Mouse (Mus musculus) ZHBTc4 (cell line): ENCODE results near the gene Cryga.

Experiments used
- DNase-seq: peaks from one replicate; pipeline ENCODE4 v3.0.0-alpha.2; 2011; ENCODE audit warnings: low read depth, low spot score

The Cryga gene

DNA sequence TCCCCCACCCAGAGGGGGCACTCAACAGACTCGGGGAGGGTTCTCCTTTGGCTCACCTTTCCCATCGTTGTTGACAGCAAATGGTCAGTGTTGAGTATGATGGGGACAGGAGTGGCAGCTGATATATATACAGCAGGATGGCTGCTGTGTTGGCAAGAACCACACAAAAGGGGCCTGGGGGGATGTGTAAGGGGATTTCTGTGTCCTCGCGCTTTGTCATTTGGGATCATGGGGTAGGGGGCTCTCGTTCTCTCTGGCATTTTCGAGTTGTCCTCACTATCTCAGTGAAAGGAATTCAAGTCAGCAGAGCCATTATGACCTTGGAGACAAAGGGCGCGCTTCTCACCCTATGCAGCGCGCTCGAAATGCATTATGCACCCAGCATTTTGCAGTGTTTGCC lies at the start of gene Cryga:
Gene Cryga, minus strand, starts transcription at position 101 of the 400 bp plus-strand sequence.
- DNase-seq: peak; percentile 26

DNA sequence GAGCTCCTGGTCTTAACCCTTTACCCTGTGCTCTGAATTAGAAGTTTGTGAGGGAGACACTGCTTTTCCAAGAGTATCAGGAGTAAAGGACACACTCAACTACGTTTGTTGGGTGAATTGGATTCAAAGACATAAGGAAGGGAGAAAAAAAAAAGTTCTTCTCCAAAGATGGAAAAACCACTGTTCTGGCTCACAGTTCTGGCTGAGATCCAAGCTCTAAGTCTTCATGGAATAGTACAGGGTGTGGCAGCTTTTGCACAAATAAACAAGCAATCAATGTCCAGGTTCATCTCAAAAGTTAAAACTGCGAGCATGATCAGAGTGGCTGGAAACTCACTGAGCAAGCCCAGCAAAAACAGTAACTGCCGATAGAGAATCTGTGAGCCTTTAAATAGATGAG lies 44.8 kb upstream of the Cryga start:
- DNase-seq: no peak

DNA sequence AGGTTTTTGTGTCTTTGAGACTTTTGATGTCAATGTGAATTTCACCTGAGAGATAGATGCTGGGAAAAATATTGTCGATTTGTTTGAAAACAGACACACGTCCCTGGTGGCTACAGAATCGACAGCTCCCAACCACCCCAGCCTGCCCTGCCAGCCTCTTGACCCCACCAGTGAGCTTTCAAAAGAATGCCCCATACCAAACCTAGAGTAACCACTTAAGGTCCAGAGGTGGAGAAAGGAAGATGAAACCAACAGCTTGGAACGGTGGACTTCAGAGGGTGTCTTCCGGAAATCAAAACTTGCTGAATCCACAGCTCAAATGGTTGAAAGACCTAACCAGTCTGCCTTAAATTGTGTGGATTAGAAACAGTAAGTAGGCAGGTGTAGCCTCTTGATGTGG lies 44.2 kb upstream of the Cryga start:
- DNase-seq: no peak

DNA sequence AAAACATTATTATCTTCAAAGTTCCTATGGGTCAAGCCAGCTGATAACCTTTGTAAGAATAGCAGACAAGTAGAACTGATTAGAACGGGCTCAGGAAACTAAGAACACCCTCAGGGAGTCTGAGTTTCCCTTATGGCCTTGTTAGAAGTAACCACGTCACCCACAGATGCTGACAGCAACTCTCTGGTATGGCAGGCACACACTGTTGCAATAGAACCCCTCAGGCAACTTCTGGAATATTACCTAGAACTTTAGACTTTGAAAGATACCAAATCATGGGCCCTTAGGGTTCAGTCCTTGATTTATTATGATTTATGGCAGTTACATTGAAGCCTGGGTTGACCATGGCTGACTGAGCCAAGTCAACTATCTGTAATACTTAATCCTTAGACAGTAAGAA lies 43.4 kb upstream of the Cryga start:
- no peak for DNase-seq

DNA sequence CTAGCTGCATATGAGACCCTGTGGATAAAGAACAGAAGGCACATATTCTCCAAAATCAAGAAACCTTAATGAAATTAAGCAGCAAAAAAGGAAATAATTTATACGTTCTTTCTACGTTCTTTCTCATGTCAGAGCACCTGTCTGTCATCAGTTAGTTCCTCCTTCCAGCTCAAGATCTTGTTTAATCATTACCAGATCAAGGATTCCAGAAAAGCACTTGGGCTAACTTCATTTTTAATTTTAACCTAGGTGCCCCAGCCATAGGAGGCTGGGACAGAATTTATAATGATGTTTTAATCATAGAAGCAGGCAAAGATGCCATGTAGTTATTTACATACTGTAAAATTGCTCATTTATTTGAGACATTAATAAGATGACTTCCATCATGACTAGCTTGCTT lies 41.6 kb upstream of the Cryga start:
- no peak for DNase-seq

DNA sequence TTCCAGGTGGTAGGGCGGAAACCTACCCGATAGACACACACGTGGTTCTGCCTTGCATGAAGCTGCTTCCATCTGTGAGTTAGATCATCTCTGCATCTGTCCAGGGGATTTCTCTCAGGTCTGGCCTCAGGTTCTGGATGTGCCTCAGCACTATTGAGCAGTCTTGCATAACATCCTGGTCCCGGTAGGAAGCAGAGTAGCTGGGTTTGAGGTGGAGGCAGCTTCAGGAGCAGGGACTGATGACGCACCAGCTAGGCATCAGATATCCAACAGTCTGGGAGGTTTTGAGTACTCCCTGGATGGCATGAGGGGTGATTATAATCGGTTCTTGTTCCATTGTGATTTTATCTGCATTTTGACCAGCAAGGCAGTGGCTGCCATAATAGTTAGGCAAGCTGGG lies 34.4 kb upstream of the Cryga start:
- no peak for DNase-seq

DNA sequence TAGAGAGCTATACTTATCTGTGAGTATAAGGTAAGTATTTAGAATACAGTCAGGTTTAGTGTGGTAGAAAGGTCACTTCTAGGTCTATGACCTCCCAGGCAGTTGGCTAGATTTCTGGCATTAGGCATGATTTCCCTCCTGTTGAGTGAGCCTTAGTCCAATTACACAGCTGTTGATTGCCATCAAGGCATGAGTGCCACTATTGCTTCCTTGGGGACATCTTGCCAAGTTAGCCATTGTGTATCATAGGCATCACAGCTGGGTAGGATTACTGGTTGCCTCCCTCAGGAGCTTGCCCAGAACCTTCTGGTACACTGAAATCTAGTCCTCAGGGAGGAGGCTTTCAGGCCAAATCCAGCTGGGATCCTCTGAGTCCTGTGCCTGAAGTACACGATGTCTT lies 29.7 kb upstream of the Cryga start:
- no peak for DNase-seq

DNA sequence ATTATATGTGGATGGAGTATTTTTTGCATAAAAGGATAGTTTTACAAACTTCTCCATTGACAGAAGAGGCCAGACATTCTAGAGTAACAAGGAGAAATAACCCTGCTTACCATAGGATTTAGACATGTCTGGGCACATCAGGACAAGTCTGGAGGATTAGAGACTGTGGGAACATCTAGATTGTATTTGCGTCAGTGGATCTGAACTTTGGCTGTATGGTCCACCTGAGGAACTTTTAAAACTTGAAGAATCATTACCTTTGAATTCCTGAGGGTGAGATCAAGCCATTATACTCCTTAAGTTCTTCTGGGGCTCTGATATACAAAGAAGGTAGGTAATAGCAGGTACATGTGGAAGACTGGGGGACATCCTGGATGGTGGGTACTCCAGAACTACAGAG lies 28.5 kb upstream of the Cryga start:
- DNase-seq: no peak

DNA sequence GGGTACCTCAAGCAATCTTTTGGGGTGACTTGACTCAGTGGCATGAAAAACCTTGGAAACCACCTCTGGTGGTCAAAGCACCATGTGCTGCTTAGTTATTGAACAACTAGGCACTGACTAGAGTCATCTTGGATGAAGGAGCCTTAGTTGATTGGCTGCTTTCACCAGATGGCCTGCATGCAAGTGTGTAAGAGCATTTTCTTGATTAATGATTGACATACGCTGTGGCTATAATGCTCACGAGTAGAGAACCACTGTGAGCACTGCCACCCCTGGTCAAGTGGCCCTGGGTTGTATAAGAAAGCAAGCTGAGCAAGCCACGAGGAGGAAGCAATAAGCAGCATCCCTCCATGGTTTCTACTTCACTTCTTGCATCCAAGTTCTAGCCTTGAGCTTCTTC lies 27.1 kb upstream of the Cryga start:
- DNase-seq: no peak

DNA sequence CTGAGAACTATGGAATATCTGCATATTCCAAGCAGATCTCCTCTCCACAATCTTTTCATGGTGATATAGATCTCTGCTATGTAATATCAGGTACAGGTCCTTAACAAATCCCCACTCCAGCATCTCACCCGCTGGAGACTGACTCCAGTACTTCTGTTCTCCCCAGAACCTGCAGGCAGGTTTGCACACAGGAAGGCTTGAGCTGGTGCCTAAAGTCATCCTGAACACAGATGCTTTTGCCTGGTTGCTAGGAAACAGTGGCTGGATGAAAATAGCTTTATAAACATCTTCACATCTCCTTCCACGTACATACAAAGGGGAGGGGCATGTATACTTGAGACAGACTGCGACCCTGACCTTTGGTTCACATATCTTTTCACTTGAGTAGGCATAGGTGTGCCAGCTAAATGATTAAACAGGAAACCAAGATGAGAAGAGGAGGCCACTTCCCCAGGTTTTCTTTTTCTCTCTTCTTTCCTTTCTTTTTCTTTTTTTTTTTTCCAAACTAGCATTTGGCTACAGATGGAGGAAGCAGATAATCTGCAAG lies 26.5 kb upstream of the Cryga start:
- DNase-seq: no peak

DNA sequence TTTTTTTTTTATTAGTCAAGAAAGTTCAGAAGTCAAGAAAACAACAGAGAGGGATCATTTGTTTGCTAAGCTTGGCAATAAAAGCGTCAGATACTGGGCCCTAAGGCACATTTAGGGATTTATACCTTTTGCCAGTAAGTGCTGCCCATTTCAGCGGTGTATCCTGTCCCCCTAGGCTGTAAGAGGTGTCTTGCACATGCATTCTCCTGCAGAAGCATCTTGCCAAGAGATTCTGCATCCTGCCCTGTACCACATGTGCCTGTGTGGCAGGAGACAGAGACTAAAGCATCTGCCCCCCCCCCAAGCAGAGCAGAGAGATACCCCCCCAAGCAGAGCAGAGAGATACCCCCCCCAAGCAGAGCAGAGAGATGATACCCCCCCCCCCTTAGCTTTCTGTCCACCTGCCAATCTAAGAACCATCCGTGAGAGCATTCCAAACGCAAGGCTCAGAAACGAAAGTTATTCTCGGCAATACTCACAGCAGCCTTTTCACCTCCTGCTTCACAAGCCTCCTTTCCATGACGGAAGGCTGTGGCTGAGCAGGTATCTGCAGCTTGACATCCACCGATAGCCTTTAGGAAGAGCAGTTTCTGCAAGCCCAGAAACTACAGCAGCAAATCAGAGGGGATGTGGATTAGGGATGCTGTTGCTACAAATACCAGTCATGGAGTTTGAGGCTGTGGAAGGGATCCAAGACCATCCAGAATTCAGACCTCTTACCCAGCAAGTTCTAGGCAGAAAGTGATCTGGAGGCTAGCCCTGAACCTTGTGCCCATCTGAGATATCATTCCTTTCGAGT lies 19.6 kb upstream of the Cryga start, which contains the start of gene D630023F18Rik:
Gene D630023F18Rik, minus strand, starts transcription at position 641 of the 799 bp plus-strand sequence.
- DNase-seq: no peak

DNA sequence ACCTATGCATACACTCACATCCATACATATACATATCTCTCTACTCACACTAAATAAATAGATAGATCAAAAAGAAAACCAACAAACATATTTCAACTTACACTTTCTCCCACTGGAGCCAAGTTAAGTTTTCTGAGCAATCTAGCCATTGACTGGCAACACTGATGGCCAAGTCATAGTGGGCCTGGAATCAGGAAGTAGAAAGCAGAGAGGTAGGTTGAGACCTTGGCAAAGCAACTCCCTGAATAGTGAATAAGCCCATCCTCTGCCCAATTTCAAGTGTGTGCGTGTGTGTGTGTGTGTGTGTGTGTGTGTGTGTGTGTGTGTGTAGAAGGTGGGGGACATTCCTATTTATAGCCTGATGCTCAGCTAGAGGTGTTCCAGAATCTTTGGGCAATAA lies 16.3 kb upstream of the Cryga start, which contains the start of gene Gm28845:
Gene Gm28845, minus strand, starts transcription at position 121 of the 400 bp plus-strand sequence.
- DNase-seq: no peak

DNA sequence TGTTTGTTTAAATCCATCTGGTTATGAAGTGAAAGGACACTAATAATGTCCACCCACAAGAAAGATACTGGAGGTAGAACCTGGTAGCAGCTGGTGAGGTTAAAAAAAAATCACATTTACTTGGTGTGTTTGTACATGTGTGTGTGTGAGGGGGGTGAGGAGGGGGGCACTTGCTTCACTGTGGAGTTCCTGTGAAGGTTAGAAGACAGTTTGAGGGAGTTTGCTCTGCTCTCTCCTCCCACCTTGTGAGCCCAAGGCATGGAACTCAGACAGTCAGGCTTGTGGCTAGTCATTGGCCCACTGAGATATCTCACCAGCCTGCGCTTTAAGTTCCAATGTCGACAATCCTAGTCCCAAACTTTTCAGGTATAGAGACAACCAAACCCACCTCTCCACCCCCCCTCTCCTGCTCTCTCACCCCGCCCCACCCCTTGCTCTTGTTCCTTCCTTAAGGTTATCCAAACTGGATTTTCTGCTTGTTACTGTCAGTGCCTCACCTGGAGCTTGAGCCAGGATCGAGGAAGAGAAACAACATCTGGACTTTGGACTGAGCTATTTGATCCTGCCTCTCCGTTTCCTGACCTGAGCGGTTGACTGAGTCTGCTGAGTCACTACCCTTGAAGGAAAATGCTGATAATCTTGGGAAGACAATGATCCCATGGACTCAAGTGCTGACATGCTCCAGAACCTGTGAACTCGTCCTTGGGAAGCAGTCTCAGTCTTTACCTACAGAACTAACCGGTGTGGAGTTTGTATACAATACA lies 15.2 kb upstream of the Cryga start:
- DNase-seq: peak; percentile 23

DNA sequence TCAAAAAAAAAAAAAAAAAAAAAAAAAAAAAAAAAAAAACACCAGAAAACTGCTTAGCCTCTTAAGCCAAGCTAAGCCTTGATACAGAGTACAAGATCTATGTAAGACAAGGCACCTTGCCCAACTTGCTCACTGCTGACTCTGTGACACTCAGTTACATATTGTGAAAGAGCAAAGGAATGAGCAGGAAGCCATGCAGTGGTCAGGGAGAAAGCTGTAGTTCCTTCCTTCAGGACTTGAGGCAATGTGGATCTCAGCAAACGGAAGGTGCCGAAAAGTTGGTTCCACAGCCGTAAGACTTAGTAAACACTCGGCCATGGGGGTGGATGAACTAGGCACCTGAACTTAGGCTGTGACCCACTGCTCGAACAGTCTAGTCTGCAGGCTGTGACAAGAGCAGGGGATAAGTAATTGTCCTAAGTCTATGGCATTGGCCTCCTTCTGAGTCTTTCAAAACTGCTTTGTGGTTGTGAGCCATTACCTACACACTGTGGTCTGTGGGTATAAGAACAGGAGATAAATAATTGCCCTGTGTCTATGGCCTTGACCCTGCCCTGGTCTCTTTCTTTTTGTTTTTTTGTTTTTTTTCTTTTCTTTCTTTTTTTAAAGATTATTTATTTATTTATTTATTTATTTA lies 10.5 kb upstream of the Cryga start:
- DNase-seq: no peak

DNA sequence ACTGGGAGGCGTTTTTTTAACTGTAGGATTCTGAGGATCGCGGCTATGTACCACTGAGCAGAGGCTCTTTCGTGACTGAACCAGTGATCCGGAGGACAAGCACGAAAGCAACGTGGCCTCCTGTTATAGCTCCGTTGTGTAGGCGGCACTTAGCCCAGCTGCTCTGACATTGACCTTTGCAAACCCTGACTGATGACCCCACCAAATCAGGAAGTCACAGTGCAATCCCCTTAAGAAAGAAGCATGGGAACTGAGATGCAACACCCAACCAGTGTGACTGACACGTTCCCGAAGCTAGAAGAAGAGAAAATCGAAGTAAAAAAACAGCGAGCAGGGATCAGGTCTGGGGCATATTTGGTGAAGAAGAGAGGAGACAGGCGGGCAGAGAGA lies 9.6 kb upstream of the Cryga start:
- no peak for DNase-seq

DNA sequence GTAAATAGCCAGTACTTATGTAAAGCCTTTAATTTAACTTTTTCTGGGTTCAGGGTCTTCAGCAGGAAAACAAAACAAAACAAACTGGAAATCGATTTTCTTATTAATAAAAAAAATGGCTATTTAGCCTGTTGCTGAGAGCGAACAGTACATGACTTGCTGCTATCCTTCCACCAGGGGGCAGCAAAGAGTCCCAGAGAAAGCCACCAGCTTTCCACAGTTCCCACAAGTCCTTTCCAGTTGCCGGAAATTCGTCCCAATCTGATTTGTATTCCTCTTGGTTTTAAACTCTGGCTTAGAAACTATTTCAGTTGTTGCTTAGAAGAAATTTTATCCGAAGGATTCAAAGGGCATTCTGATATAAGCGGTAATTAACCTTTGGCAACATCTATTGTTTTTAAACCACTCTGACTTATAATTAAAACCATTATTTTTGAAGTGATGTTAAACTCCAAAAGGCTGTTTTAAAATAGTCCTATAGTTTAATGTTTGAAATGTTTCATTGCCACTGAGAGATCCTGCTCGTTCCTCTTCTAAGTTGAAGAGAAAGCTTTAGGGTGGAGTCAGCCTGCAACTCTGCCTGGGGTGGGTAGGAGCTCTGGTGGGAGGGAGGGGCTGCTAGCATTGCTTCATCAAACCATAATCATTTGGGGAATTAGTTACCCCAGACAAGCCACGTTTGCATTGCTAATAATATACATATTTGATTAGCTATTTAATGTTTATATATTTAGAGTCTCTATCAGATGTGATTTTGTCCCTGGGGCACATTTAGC lies 9.0 kb upstream of the Cryga start:
- DNase-seq: peak; percentile 92

DNA sequence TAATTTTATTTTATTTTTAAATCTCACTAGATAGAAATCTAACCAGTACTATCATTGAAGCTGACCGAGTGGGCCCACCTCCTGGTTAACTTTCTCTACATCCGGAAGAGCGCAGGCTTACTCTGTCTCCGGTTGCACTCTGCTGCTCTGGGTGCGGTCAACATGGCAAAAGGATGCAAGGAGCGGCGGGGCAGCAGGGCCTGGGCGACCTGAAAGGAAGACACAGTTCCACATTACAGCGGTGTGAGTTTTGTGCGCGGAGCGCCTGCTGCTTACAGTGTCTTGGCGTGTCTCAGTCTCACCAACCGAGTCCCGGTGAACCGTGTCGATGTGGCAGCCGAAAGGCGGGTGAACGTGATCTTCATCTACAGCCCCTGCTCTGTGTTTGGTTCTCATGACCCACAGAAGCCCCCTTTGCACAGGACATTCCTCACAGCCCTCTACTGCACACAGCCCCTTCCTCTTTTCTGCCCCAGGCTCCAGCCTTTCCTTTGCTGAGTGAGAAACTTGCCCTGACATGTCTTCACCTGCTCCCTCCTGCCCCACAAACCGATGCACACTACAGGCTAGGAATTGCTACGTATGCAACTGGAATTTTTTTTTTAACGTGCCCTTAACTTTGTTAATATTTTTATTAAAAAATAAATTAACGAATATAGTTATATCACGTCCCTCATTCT lies 6.7 kb upstream of the Cryga start:
- DNase-seq: peak; percentile 86

DNA sequence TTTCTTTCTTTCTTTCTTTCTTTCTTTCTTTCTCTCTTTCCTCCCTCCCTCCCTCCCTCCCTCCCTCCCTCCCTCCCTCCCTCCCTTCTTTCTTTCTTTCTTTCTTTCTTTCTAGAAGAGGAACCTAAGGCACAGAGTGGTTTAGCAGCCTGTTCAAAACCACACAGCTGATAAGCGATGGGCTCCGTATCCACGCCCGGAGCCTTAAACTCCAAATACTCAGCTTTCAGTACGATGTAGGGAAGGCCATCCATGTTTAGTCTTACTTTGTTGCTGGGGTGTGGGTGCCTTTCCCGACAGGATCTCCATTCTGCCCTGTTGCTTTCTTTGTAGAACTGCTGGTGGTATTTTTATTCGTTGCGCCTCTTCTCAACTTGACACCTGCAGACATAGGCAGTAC lies 6.0 kb upstream of the Cryga start:
- DNase-seq: no peak

DNA sequence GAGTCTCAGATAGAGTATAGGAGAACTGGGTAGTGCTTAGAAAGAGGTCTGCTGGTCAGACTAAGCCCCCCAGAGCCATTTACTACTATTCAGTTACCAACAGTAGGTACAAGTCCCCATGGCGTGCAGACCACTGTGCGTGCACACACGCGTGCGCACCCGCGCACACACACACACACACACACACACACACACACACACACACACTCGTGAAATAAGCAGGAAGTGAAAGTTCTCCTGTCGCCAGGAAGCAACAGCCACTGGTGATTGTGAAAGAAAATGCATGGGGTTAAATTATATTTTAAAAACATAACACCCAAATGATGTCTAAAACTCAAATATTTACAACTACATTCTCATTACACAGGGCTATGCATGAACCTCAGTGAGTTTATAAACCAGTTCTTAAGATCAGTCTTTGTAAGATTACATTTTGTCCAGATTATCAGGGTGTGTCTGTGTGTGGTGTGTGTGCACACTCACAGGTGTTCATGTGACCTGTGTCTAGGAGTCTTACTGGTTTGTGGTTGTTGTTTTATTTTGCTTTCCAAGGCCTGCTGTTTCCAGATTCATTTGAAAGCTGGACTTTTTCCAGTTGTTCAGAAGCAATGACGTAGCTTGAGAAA lies 4.6 kb upstream of the Cryga start:
- DNase-seq: no peak

DNA sequence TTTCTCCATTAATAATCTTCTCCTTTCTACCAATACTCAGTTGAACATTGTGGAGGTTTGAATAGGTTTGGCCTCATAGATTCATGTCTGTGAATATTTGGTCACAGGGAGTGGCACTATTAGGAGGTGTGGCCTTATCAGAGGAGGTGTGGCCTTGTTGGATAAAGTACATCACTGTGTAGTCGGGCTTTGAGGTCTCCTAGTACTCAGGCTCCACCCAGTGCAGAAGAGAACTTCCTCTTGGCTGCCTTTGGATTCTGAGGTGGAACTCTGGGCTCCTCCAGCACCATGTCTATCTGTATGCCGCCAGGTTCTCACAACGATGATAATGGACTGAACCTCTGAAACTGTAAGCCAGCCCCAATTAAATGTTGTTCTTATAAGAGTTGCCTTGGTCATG lies 6.2 kb downstream of the Cryga start:
- no peak for DNase-seq
